Mouse (Mus musculus) intestine, postnatal 0 days (tissue): ENCODE measurements around the gene Cfap157. TPM values are rescaled to one million over a fixed set of nuclear protein-coding genes. Genes with fewer than 3 reads are reported as not detected.

Experiments used
- ATAC-seq: fragments of 200-750 bp; cut with Nextera tagmentation; 2 replicates; pipeline ENCODE4 v1.8.0; 2017; ENCODE audit warnings: mild to moderate bottlenecking, moderate TSS enrichment, moderate library complexity
- H3K27ac ChIP-seq: fragments of 300-500 bp; sonication (generic); 2 replicates; pipeline ENCODE4 v1.5.1; 2014; ENCODE audit warnings: mild to moderate bottlenecking, low read depth, low read length, moderate library complexity
- H3K27me3 ChIP-seq: fragments of 300-500 bp; sonication (generic); replicated peaks from 2 replicates; pipeline ENCODE4 v1.6.1; 2014; ENCODE audit warnings: low read length, mixed read lengths; ENCODE audit not compliant: control insufficient read depth, insufficient read depth
- H3K36me3 ChIP-seq: fragments of 300-500 bp; sonication (generic); 2 replicates; pipeline ENCODE4 v1.6.1; 2014; ENCODE audit warnings: mild to moderate bottlenecking, moderate library complexity; ENCODE audit not compliant: control insufficient read depth, insufficient read depth
- H3K4me1 ChIP-seq: fragments of 300-500 bp; sonication (generic); replicated peaks from 2 replicates; pipeline ENCODE4 v1.6.1; 2014; ENCODE audit warnings: antibody characterized with exemption, low read length, mixed read lengths; ENCODE audit not compliant: control insufficient read depth, insufficient read depth
- H3K4me2 ChIP-seq: fragments of 300-500 bp; sonication (generic); replicated peaks from 2 replicates; pipeline ENCODE4 v1.6.1; 2014; ENCODE audit warnings: low read depth, mild to moderate bottlenecking, moderate library complexity
- H3K4me3 ChIP-seq: fragments of 300-500 bp; sonication (generic); 2 replicates; pipeline ENCODE4 v1.5.1; 2014; ENCODE audit warnings: low read depth, low read length
- H3K9ac ChIP-seq: fragments of 300-500 bp; sonication (generic); 2 replicates; pipeline ENCODE4 v1.6.1; 2014; ENCODE audit warnings: mild to moderate bottlenecking, low read depth, low read length
- H3K9me3 ChIP-seq: fragments of 300-500 bp; sonication (generic); 2 replicates; pipeline ENCODE4 v1.6.1; 2016; ENCODE audit warnings: mixed run types; ENCODE audit not compliant: control insufficient read depth
- CTCF ChIP-seq: sonication (generic); IDR thresholded peaks from 2 replicates; pipeline ENCODE4 v1.5.1; 2016; ENCODE audit warnings: low read depth, mild to moderate bottlenecking, control low read depth, antibody characterized with exemption, moderate library complexity
- WGBS: fragments of 180-500 bp; shearing (Covaris S2); extraction: QIAGEN DNeasy Blood & Tissue Kit; methylation state at CpG from one replicate; pipeline ENCODE4 v1.1.7; 2014; 5-methylcytosine and 5-hydroxymethylcytosine counted together
- polyA plus RNA-seq: library from polyadenylated mRNA; unstranded; fragments of >200 nt; fragmentation: Nextera tagmentation; extraction: Ambion mirVana; gene quantifications from 2 replicates; pipeline ENCODE4 v1.2.1, GENCODE M21; 2015

Gene Cfap157
- polyA plus RNA-seq, 1 experiment from 2014 or later = 0.76 TPM

- TF ChIP-seq CTCF = peak; percentile 43
- H3K9ac ChIP-seq = no peak overlapping the region
- no peaks in the 10 kb centered on the region for H3K9me3 ChIP-seq
- no peak overlapping the region for H3K27ac ChIP-seq
- peaks cover 27% of the 10 kb centered on the region; the same call in 1 of the 2 replicates for H3K36me3 ChIP-seq
- 70% methylated on average over 7 of the region's 7 CpGs for WGBS
- no peaks in the 10 kb centered on the region for H3K4me1 ChIP-seq
- H3K4me2 ChIP-seq = no peak overlapping the region
- no peak overlapping the region for H3K4me3 ChIP-seq
- no peaks in the 10 kb centered on the region for H3K27me3 ChIP-seq
- no peak for ATAC-seq
These were observed 34.0 kb downstream of the Cfap157 start for GRCm38 (mm10) chr2:32750199-32750598.

GRCm38 (mm10) chr2:32749082-32749481, 35.1 kb downstream of the Cfap157 start:
- Histone ChIP-seq H3K9ac (no peak overlapping the region), H3K27ac (no peak overlapping the region), H3K27me3 (no peaks in the 10 kb centered on the region), H3K4me2 (no peak overlapping the region), H3K36me3 (peaks cover 20% of the 10 kb centered on the region; the same call in 1 of the 2 replicates), H3K4me1 (no peaks in the 10 kb centered on the region), H3K4me3 (no peak overlapping the region), H3K9me3 (no peaks in the 10 kb centered on the region)
- no peak for ATAC-seq
- TF ChIP-seq CTCF = no peak
- WGBS = 90% methylated on average over 16 of the region's 16 CpGs

- H3K9ac ChIP-seq = no peak overlapping the region
- no peaks in the 10 kb centered on the region for H3K4me1 ChIP-seq
- no peaks in the 10 kb centered on the region for H3K9me3 ChIP-seq
- H3K4me3 ChIP-seq = no peak overlapping the region
- TF ChIP-seq CTCF = no peak
- peaks cover 8% of the 10 kb centered on the region; the same call in 1 of the 2 replicates for H3K36me3 ChIP-seq
- H3K27ac ChIP-seq = no peak overlapping the region
- no peak overlapping the region for H3K4me2 ChIP-seq
- peaks cover 23% of the 10 kb centered on the region for H3K27me3 ChIP-seq
- no peak for ATAC-seq
- 68% methylated on average over 15 of the region's 15 CpGs for WGBS
These were observed 39.8 kb downstream of the Cfap157 start for GRCm38 (mm10) chr2:32744272-32744982.

- H3K9ac ChIP-seq = no peak overlapping the region
- H3K9me3 ChIP-seq = no peaks in the 10 kb centered on the region
- peaks cover 23% of the 10 kb centered on the region for H3K27me3 ChIP-seq
- H3K36me3 ChIP-seq = 0 out of 2 replicates have a peak, but pooled peaks cover 8% of the 10 kb centered on the region
- peak overlapping the region; percentile 70 for H3K4me2 ChIP-seq
- peak overlapping the region; percentile 37; the same call in 1 of the 2 replicates for H3K4me3 ChIP-seq
- no peak for TF ChIP-seq CTCF
- no peak for ATAC-seq
- 10% methylated on average over 18 of the region's 18 CpGs for WGBS
- no peak overlapping the region for H3K27ac ChIP-seq
- no peaks in the 10 kb centered on the region for H3K4me1 ChIP-seq
These were observed 42.1 kb downstream of the Cfap157 start for GRCm38 (mm10) chr2:32742173-32742531.

GRCm38 (mm10) chr2:32741273-32742172, 42.7 kb downstream of the Cfap157 start:
- TF ChIP-seq CTCF = peak; percentile 14; the same call in 1 of the 2 replicates
- 10% methylated on average over 56 of the region's 58 CpGs for WGBS
- H3K9me3 ChIP-seq = no peaks in the 10 kb centered on the region

GRCm38 (mm10) chr2:32740916-32741272, 43.3 kb downstream of the Cfap157 start, which contains the start of gene 6330409D20Rik:
TSS of gene 6330409D20Rik (minus strand) at chr2:32741016.
- Histone ChIP-seq H3K4me3 (peak within 1 kb of the TSS; percentile 37), H3K9me3 (no peaks in the 10 kb centered on the region), H3K9ac (peak within 1 kb of the TSS; percentile 11; the same call in 1 of the 2 replicates), H3K4me1 (no peaks in the 10 kb centered on the region), H3K36me3 (0 out of 2 replicates have a peak, but pooled peaks cover 5% of the 10 kb centered on the region), H3K27ac (no peak within 1 kb of the TSS), H3K27me3 (peaks cover 23% of the 10 kb centered on the region), H3K4me2 (peak within 1 kb of the TSS; percentile 70)
- 10% methylated on average over 11 of the region's 11 CpGs for WGBS
- no peak for ATAC-seq
- no peak for TF ChIP-seq CTCF

More at GRCm38 (mm10) chr2:32741273-32742172, 42.7 kb downstream of the Cfap157 start:
- H3K27me3 ChIP-seq = peaks cover 23% of the 10 kb centered on the region
- peak overlapping the region; percentile 70 for H3K4me2 ChIP-seq
- ATAC-seq = 0 out of 2 replicates have a peak, but pooled peaks have one; percentile 17
- peak overlapping the region; percentile 11; the same call in 1 of the 2 replicates for H3K9ac ChIP-seq
- peak overlapping the region; percentile 37 for H3K4me3 ChIP-seq
- H3K4me1 ChIP-seq = no peaks in the 10 kb centered on the region
- H3K36me3 ChIP-seq = 0 out of 2 replicates have a peak, but pooled peaks cover 8% of the 10 kb centered on the region
- no peak overlapping the region for H3K27ac ChIP-seq
